Mouse (Mus musculus) heart, adult 2 months (tissue): ENCODE data around the gene Ap4b1. TPM values are rescaled to one million over a fixed set of nuclear protein-coding genes. Genes with fewer than 3 reads are reported as not detected.

Experiments
- DNase-seq, 2 experiments: peaks; one replicate each; pipeline ENCODE4 v3.0.0; 2021
- H3K27ac ChIP-seq: fragments of 200-600 bp; 2 replicates; pipeline ENCODE4 v1.8.1; 2022
- H3K27me3 ChIP-seq: fragments of 200-500 bp; 2 replicates; pipeline ENCODE4 v1.6.1; 2012; ENCODE audit warnings: mild to moderate bottlenecking, low read length, inconsistent platforms, mixed read lengths; ENCODE audit not compliant: control insufficient read depth, insufficient read depth
- H3K36me3 ChIP-seq: fragments of 200-500 bp; 2 replicates; pipeline ENCODE4 v1.6.1; 2012; ENCODE audit warnings: low read length, inconsistent platforms; ENCODE audit not compliant: control insufficient read depth, insufficient read depth
- H3K4me1 ChIP-seq: fragments of 200-500 bp; 2 replicates; pipeline ENCODE4 v1.6.1; 2011; ENCODE audit warnings: low read length; ENCODE audit not compliant: control insufficient read depth, insufficient read depth
- H3K4me3 ChIP-seq: fragments of 200-600 bp; 2 replicates; pipeline ENCODE4 v1.8.1; 2022
- H3K79me2 ChIP-seq: fragments of 200-500 bp; replicated peaks from 2 replicates; pipeline ENCODE4 v1.6.1; 2012; ENCODE audit warnings: mild to moderate bottlenecking, inconsistent platforms, low read length, moderate library complexity, mixed read lengths; ENCODE audit not compliant: control insufficient read depth, insufficient read depth
- H3K9ac ChIP-seq: fragments of 200-500 bp; 2 replicates; pipeline ENCODE4 v1.6.1; 2012; ENCODE audit warnings: low read depth, mild to moderate bottlenecking, control low read depth, inconsistent platforms, low read length, mixed read lengths
- CTCF ChIP-seq: fragments of 200-600 bp; IDR thresholded peaks from 2 replicates; pipeline ENCODE4 v1.8.1; 2022; ENCODE audit warnings: antibody characterized with exemption, mild to moderate bottlenecking, moderate library complexity
- EP300 ChIP-seq: fragments of 200-500 bp; IDR thresholded peaks from 2 replicates; pipeline ENCODE4 v1.6.1; 2011; ENCODE audit warnings: low read depth, low read length, control low read depth; ENCODE audit not compliant: insufficient read depth
- POLR2A ChIP-seq: fragments of 200-500 bp; IDR thresholded peaks from 2 replicates; pipeline ENCODE4 v1.6.1; 2011; ENCODE audit warnings: mild to moderate bottlenecking, low read depth, low read length, control low read depth; ENCODE audit not compliant: insufficient read depth
- WGBS: fragments of 180-500 bp; shearing (Covaris S2); methylation state at CpG from one replicate; pipeline ENCODE4 v1.1.7; 2018; 5-methylcytosine and 5-hydroxymethylcytosine counted together
- intact Hi-C: fragments of 180-260 bp; cut with DNase I; formaldehyde crosslinking; loops from one replicate; pipeline ENCODE4 v1.15.1; 2025
- polyA plus RNA-seq: library from polyadenylated mRNA; depleted of rRNA; stranded (reverse); fragments of >200 nt; gene quantifications from 2 replicates; pipeline ENCODE4 v1.2.3, GENCODE M21; 2012; rRNA removed
- total RNA-seq, 2 experiments: library from RNA; stranded (reverse); gene quantifications; 2 replicates each; pipeline ENCODE4 v1.2.3; 2021

The Ap4b1 gene
- total and polyA plus RNA-seq, 3 experiments: 14.6 to 17.7 (median 14.8) TPM

GRCm38 (mm10) chr3:103867424-103867971 lies 58.2 kb downstream of the Ap4b1 start:
- TF ChIP-seq POLR2A: no peak
- no peak for TF ChIP-seq CTCF
- TF ChIP-seq EP300: no peak
- no peaks in the 10 kb centered on the region for H3K4me1 ChIP-seq
- no peaks in the 10 kb centered on the region for H3K27me3 ChIP-seq
- no peak for DNase-seq
- intact Hi-C loops: no loop called here
- WGBS: 91% methylated on average over 5 of the region's 5 CpGs
- no peak overlapping the region for H3K27ac ChIP-seq
- H3K79me2 ChIP-seq: no peaks in the 10 kb centered on the region
- no peak overlapping the region for H3K4me3 ChIP-seq
- H3K9ac ChIP-seq: no peak overlapping the region
- no peaks in the 10 kb centered on the region for H3K36me3 ChIP-seq

- no peak overlapping the region for H3K27ac ChIP-seq
- DNase-seq: no peak
- intact Hi-C loops: no loop called here
- H3K27me3 ChIP-seq: no peaks in the 10 kb centered on the region
- no peaks in the 10 kb centered on the region for H3K79me2 ChIP-seq
- no peaks in the 10 kb centered on the region for H3K36me3 ChIP-seq
- 78% methylated on average over 4 of the region's 4 CpGs for WGBS
- H3K4me3 ChIP-seq: no peak overlapping the region
- TF ChIP-seq EP300 (no peak), CTCF (no peak), POLR2A (no peak)
- no peak overlapping the region for H3K9ac ChIP-seq
- H3K4me1 ChIP-seq: no peaks in the 10 kb centered on the region
Observed at GRCm38 (mm10) chr3:103868008-103868407, 58.7 kb downstream of the Ap4b1 start.

Other genes starting within 250 kb of the Ap4b1 start
- under 1 TPM in 1 of 2 experiments, not detected in 1; 0.05 TPM for gene Syt6, start 234.3 kb upstream of the Ap4b1 start, total RNA-seq
- not detected in 2 replicates for gene Syt6, start 234.3 kb upstream of the Ap4b1 start, polyA plus RNA-seq
- 1 to 10 TPM in 1 of 2 experiments, not detected in 1; 1.9 TPM for gene Atg4a-ps, start 163.5 kb upstream of the Ap4b1 start, total RNA-seq
- gene Atg4a-ps, start 163.5 kb upstream of the Ap4b1 start, polyA plus RNA-seq: 0.12 TPM in 1 of 2 replicates, not detected in the other
- 1 to 10 TPM; 5.7 to 6.0 TPM for gene Olfml3, start 71.5 kb upstream of the Ap4b1 start, total RNA-seq
- 11.7 and 12.8 TPM in 2 replicates for gene Olfml3, start 71.5 kb upstream of the Ap4b1 start, polyA plus RNA-seq
- not detected for gene Gm10964, start 70.2 kb upstream of the Ap4b1 start, total RNA-seq
- not detected in 2 replicates for gene Gm10964, start 70.2 kb upstream of the Ap4b1 start, polyA plus RNA-seq
- gene Hipk1, start 18.0 kb upstream of the Ap4b1 start, total RNA-seq: 100 to 1,000 TPM in 1 of 2 experiments, 10 to 100 TPM in 1; 98.1 to 109 TPM
- gene Hipk1, start 18.0 kb upstream of the Ap4b1 start, polyA plus RNA-seq: 50.8 and 61.5 TPM in 2 replicates
- 10 to 100 TPM; 10.7 to 12.0 TPM for gene Dclre1b, start 76 bp upstream of the Ap4b1 start, total RNA-seq
- 6.9 and 7.4 TPM in 2 replicates for gene Dclre1b, start 76 bp upstream of the Ap4b1 start, polyA plus RNA-seq
- gene Gm43064, start 53 bp downstream of the Ap4b1 start, total RNA-seq: under 1 TPM in 1 of 2 experiments, not detected in 1; 0.10 TPM
- gene Gm43064, start 53 bp downstream of the Ap4b1 start, polyA plus RNA-seq: not detected in 2 replicates
- gene Bcl2l15, start 23.1 kb downstream of the Ap4b1 start, total RNA-seq: not detected
- gene Bcl2l15, start 23.1 kb downstream of the Ap4b1 start, polyA plus RNA-seq: not detected in 2 replicates
- gene Ptpn22, start 50.3 kb downstream of the Ap4b1 start, total RNA-seq: 1 to 10 TPM in 1 of 2 experiments, under 1 TPM in 1; 0.68 to 1.0 TPM
- gene Ptpn22, start 50.3 kb downstream of the Ap4b1 start, polyA plus RNA-seq: 1.2 and 1.8 TPM in 2 replicates
- 1 to 10 TPM; 7.9 to 8.2 TPM for gene Rsbn1, start 104.6 kb downstream of the Ap4b1 start, total RNA-seq
- gene Rsbn1, start 104.6 kb downstream of the Ap4b1 start, polyA plus RNA-seq: 1.6 and 3.2 TPM in 2 replicates
- 1 to 10 TPM; 6.8 to 8.0 TPM for gene Phtf1, start 158.6 kb downstream of the Ap4b1 start, total RNA-seq
- gene Phtf1, start 158.6 kb downstream of the Ap4b1 start, polyA plus RNA-seq: 1.9 and 4.5 TPM in 2 replicates